Mouse (Mus musculus) erythroblast, embryonic 14.5 days (primary cell): ENCODE data around the gene Smg6. TPM values are rescaled to one million over a fixed set of nuclear protein-coding genes. Genes with fewer than 3 reads are reported as not detected.

Experiments
- H3K27me3 ChIP-seq: 2 replicates; pipeline ENCODE4 v1.6.1; 2012; ENCODE audit warnings: inconsistent platforms; ENCODE audit not compliant: control insufficient read depth
- H3K36me3 ChIP-seq: 2 replicates; pipeline ENCODE4 v1.6.1; 2012; ENCODE audit warnings: mild to moderate bottlenecking, inconsistent platforms; ENCODE audit not compliant: control insufficient read depth
- H3K4me1 ChIP-seq: 2 replicates; pipeline ENCODE4 v1.6.1; 2012; ENCODE audit warnings: inconsistent platforms; ENCODE audit not compliant: control insufficient read depth
- H3K4me3 ChIP-seq: replicated peaks from 2 replicates; pipeline ENCODE3; 2012; ENCODE audit warnings: moderate library complexity, mild to moderate bottlenecking, inconsistent platforms
- H3K9me3 ChIP-seq: 2 replicates; pipeline ENCODE4 v1.6.1; 2012; ENCODE audit warnings: low read length, inconsistent platforms, mixed read lengths; ENCODE audit not compliant: control insufficient read depth
- GATA1 ChIP-seq: IDR thresholded peaks from 2 replicates; pipeline ENCODE4 v1.6.1; 2012; ENCODE audit warnings: low read length, inconsistent platforms, mixed read lengths
- TAL1 ChIP-seq: IDR thresholded peaks from 3 replicates; pipeline ENCODE4 v1.6.1; 2012; ENCODE audit warnings: low read length, inconsistent platforms, mixed read lengths
- polyA plus RNA-seq: library from polyadenylated mRNA; stranded (reverse); fragments of >175 nt; gene quantifications from 2 replicates; pipeline ENCODE4 v1.2.3, GENCODE M21; 2012

Smg6 gene
- polyA plus RNA-seq, 1 experiment: 3.1 TPM

DNA sequence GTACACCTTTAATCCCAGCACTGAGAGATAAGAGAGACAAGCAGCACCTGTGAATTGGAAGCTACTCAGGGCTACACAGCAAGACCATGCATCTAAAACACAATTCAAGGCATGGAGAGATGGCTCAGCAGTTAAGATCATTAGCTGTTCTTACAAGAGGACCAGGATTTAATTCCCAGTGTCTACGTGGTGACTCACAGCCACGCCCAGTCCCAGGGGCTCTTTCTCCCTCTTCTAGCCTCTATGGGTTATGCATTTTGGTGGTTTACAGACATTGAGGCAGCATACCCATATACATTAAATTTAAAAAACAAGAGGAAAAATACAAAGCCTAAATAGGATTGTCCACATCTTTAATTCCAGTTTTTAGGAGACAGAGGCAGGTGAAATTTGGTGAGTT lies 102.0 kb downstream of the Smg6 start:
- Histone ChIP-seq H3K9me3 (no peaks in the 10 kb centered on the region), H3K4me1 (no peaks in the 10 kb centered on the region), H3K27me3 (no peaks in the 10 kb centered on the region), H3K4me3 (no peak overlapping the region), H3K36me3 (no peaks in the 10 kb centered on the region)
- TF ChIP-seq TAL1 (no peak), GATA1 (no peak)

GRCm38 (mm10) chr11:75031251-75031650 lies 105.6 kb downstream of the Smg6 start:
- Histone ChIP-seq H3K9me3 (no peaks in the 10 kb centered on the region), H3K36me3 (no peaks in the 10 kb centered on the region), H3K27me3 (no peaks in the 10 kb centered on the region), H3K4me3 (no peak overlapping the region), H3K4me1 (no peaks in the 10 kb centered on the region)
- no peak for TF ChIP-seq GATA1
- no peak for TF ChIP-seq TAL1

- no peaks in the 10 kb centered on the region for H3K4me1 ChIP-seq
- H3K4me3 ChIP-seq: no peak overlapping the region
- peaks cover 3% of the 10 kb centered on the region; the same call in 1 of the 2 replicates for H3K36me3 ChIP-seq
- no peaks in the 10 kb centered on the region for H3K9me3 ChIP-seq
- TF ChIP-seq GATA1 (no peak), TAL1 (no peak)
- no peaks in the 10 kb centered on the region for H3K27me3 ChIP-seq
These were observed 107.3 kb downstream of the Smg6 start for GRCm38 (mm10) chr11:75032946-75033345.

DNA sequence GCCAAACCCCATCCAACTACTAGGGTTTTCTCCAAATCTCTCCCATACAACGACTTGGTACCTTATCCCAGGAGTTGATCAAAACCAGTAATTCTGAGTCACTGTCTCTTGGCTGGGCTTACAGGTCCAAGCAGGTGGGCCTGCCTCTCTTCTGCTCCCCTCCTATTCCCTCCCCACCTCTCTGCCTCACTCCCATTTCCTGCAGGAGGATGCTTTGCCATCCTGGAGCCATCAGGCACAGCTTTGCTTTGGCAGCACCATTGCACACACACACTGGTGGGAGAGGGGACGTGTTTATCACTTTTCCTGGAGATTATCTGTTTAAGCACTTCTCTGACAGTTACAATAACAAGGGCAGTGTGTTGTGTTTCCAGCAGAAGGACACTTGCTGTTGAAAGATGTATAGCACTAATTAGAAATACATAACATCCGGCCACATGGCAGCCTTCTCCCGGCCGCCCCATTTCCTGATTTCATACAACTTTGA lies 108.0 kb downstream of the Smg6 start:
- TF ChIP-seq GATA1 (no peak), TAL1 (no peak)
- H3K36me3 ChIP-seq: peaks cover 7% of the 10 kb centered on the region
- no peaks in the 10 kb centered on the region for H3K27me3 ChIP-seq
- H3K4me3 ChIP-seq: no peak overlapping the region
- H3K9me3 ChIP-seq: no peaks in the 10 kb centered on the region
- H3K4me1 ChIP-seq: no peaks in the 10 kb centered on the region

DNA sequence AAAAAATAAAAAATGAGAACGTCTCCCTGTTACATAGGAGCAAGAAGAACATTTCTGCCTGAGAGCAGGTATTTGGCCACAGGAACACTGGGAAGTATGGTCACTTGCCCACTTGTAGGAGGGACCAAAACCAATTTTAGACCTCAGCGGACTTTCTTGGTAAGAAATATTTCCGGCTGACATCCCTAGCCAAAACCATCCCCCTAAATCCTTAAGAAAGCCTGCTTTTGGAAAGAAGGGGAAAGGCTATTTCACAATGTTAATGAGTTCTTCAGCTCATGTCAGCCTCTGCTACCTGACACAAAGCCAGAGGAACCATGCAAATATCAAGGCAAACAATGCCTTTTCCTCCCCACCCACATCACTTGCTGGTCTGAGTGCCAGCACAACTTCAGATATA lies 108.5 kb downstream of the Smg6 start:
- H3K9me3 ChIP-seq: no peaks in the 10 kb centered on the region

DNA sequence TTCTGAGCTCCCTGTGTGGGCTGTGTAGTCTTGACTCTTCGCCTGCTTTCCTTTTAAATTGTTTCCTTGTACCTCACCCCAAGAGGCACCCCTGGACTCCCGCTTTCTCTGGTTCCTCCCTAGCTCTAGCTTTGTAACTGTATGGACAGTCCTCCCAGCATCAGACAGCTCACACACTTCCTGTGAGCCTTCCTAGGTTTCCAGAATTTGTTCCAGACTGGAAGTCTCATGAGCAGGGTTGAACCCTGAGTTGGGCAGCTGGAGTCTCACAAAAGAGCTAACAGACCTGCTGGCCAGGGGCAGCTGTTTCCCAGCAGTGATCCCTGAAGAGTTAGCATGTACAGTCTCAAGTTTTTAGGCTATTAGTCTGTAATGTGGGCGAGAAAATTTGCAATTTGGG lies 118.7 kb downstream of the Smg6 start:
- no peaks in the 10 kb centered on the region for H3K4me1 ChIP-seq
- TF ChIP-seq GATA1: no peak
- TF ChIP-seq TAL1: no peak
- H3K9me3 ChIP-seq: no peaks in the 10 kb centered on the region
- no peak overlapping the region for H3K4me3 ChIP-seq
- H3K36me3 ChIP-seq: peaks cover 47% of the 10 kb centered on the region
- no peaks in the 10 kb centered on the region for H3K27me3 ChIP-seq

More for the DNA sequence above, 108.5 kb downstream of the Smg6 start:
- Histone ChIP-seq H3K4me3 (no peak overlapping the region), H3K4me1 (no peaks in the 10 kb centered on the region), H3K36me3 (peaks cover 7% of the 10 kb centered on the region), H3K27me3 (no peaks in the 10 kb centered on the region)
- TF ChIP-seq GATA1 (no peak), TAL1 (no peak)

GRCm38 (mm10) chr11:75045822-75046221 lies 120.2 kb downstream of the Smg6 start:
- Histone ChIP-seq H3K4me3 (no peak overlapping the region), H3K36me3 (peaks cover 47% of the 10 kb centered on the region), H3K4me1 (no peaks in the 10 kb centered on the region), H3K9me3 (no peaks in the 10 kb centered on the region), H3K27me3 (no peaks in the 10 kb centered on the region)
- TF ChIP-seq TAL1: no peak
- TF ChIP-seq GATA1: no peak

DNA sequence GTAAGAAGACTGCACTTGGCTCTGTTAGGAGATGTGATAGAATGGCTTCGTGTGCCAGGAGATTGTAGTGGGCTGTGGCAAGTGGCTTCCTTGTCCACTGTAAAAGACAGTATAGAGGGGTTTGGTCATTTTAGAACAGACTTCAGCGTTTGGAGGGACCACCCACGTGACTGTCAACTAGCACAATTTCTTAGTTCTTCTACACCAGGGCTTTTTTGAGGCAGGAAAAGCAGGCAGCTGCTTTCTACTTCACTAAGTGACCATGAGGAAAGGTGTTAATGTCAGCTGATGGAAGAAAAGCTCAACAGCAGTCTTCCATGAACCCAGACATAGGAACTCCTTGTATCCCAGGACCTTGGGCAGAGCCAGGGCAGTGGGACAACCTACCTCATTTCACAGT lies 121.0 kb downstream of the Smg6 start:
- H3K36me3 ChIP-seq: peaks cover 48% of the 10 kb centered on the region
- no peaks in the 10 kb centered on the region for H3K9me3 ChIP-seq
- TF ChIP-seq GATA1: no peak
- no peak for TF ChIP-seq TAL1
- peaks cover 1% of the 10 kb centered on the region; the same call in 1 of the 2 replicates for H3K4me1 ChIP-seq
- no peaks in the 10 kb centered on the region for H3K27me3 ChIP-seq
- H3K4me3 ChIP-seq: no peak overlapping the region

GRCm38 (mm10) chr11:75047066-75047465 lies 121.4 kb downstream of the Smg6 start:
- Histone ChIP-seq H3K4me1 (peaks cover 1% of the 10 kb centered on the region; the same call in 1 of the 2 replicates), H3K36me3 (peaks cover 44% of the 10 kb centered on the region), H3K27me3 (no peaks in the 10 kb centered on the region), H3K9me3 (no peaks in the 10 kb centered on the region), H3K4me3 (no peak overlapping the region)
- TF ChIP-seq GATA1 (no peak), TAL1 (no peak)

DNA sequence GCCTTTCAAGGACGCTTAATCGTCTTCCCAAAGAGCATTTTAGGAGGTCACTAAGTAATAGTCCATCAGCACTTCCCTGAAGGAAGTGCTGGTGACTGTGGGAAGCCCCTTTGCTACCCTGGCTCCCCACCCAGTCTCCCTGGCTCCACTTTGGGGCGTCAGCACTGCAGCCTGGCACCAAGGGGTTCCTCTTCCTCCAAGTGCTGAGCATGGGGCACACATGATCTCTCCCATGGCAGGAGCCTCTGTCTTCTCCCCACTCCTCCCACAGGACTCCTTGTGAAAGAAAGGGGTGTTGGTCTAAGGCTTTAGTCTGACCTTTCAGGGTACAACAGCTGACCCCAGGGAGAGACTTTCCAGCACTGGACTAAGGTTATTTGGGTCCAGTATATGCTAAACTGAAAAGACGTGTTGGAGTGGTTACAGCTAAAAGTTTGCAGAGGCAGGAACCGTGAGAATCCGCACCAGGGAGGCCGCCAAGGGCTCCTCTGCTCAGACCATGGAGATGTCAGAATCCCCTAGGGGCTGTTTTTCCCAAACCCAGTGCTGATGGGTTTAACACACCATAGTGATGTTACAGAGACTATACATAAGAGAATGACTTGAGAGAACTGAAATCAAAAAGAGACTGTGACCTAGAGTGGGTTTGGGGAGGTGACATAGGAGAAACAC lies 122.2 kb downstream of the Smg6 start:
- Histone ChIP-seq H3K4me1 (peaks cover 1% of the 10 kb centered on the region; the same call in 1 of the 2 replicates), H3K36me3 (peaks cover 39% of the 10 kb centered on the region), H3K9me3 (no peaks in the 10 kb centered on the region), H3K27me3 (no peaks in the 10 kb centered on the region), H3K4me3 (no peak overlapping the region)
- TF ChIP-seq GATA1 (no peak), TAL1 (no peak)
